Mouse (Mus musculus) hindbrain, embryonic 14.5 days (tissue): ENCODE data around the gene Nxt1. TPM values are rescaled to one million over a fixed set of nuclear protein-coding genes. Genes with fewer than 3 reads are reported as not detected.

ENCODE experiments used
- ATAC-seq: fragments of 200-750 bp; cut with Nextera tagmentation; 2 replicates; pipeline ENCODE4 v1.8.0; 2017; ENCODE audit warnings: moderate number of reproducible peaks, mild to moderate bottlenecking, moderate TSS enrichment, moderate library complexity; ENCODE audit not compliant: low FRiP score
- DNase-seq: peaks from one replicate; pipeline ENCODE4 v3.0.0-alpha.2; 2015; ENCODE audit warnings: low spot score
- H3K27ac ChIP-seq: fragments of 300-500 bp; sonication (generic); 2 replicates; pipeline ENCODE4 v1.5.1; 2014; ENCODE audit warnings: mild to moderate bottlenecking, moderate library complexity
- H3K27me3 ChIP-seq: fragments of 300-500 bp; sonication (generic); 2 replicates; pipeline ENCODE4 v1.6.1; 2014; ENCODE audit warnings: mild to moderate bottlenecking, low read length, mixed read lengths; ENCODE audit not compliant: control insufficient read depth, insufficient read depth
- H3K36me3 ChIP-seq: fragments of 300-500 bp; sonication (generic); replicated peaks from 2 replicates; pipeline ENCODE4 v1.6.1; 2014; ENCODE audit not compliant: control insufficient read depth, insufficient read depth
- H3K4me1 ChIP-seq: fragments of 300-500 bp; sonication (generic); replicated peaks from 2 replicates; pipeline ENCODE4 v1.6.1; 2014; ENCODE audit warnings: antibody characterized with exemption, low read length, mixed read lengths; ENCODE audit not compliant: control insufficient read depth, insufficient read depth
- H3K4me2 ChIP-seq: fragments of 300-500 bp; sonication (generic); replicated peaks from 2 replicates; pipeline ENCODE4 v1.6.1; 2014; ENCODE audit warnings: mild to moderate bottlenecking, moderate library complexity
- H3K4me3 ChIP-seq: fragments of 300-500 bp; sonication (generic); replicated peaks from 2 replicates; pipeline ENCODE4 v1.5.1; 2014; ENCODE audit warnings: mild to moderate bottlenecking, low read length
- H3K9ac ChIP-seq: fragments of 300-500 bp; sonication (generic); 2 replicates; pipeline ENCODE4 v1.6.1; 2014
- H3K9me3 ChIP-seq: fragments of 300-500 bp; sonication (generic); 2 replicates; pipeline ENCODE4 v1.6.1; 2016; ENCODE audit warnings: low read length; ENCODE audit not compliant: control insufficient read depth
- WGBS: fragments of 180-500 bp; shearing (Covaris S2); extraction: QIAGEN DNeasy Blood & Tissue Kit; methylation state at CpG from one replicate; pipeline ENCODE4 v1.1.7; 2014; 5-methylcytosine and 5-hydroxymethylcytosine counted together
- polyA plus RNA-seq: library from polyadenylated mRNA; unstranded; fragments of >200 nt; fragmentation: Nextera tagmentation; extraction: Ambion mirVana; gene quantifications from 2 replicates; pipeline ENCODE4 v1.2.1, GENCODE M21; 2014

Nxt1 gene
- 47.0 and 48.5 TPM in 2 replicates for polyA plus RNA-seq

- DNase-seq, result peak; percentile 99
- peak; percentile 100 for ATAC-seq
- 3% methylated on average over 56 of the region's 58 CpGs for WGBS
These were observed at the start of gene Nxt1 for GRCm38 (mm10) chr2:148672199-148673096. Gene Nxt1 (plus strand): TSS chr2:148672601.

DNA sequence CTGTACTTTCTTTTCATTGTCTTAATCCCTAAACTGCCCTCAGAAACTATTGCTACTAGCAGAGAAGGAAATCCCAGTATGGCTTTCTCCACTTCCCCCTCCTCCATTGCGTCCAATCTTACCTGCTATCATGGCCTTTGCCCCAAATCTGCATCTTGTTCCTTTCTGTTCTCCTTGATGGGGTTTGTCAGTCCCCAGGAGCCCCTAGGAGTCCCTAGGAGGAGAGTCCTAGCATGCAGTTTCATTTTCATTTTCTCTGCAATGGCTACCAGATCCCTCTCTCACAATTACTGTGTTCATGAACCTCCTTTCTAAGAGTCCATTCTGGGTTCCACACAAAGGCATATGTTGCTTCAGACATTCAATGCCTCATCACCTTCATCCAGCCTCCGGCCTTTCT lies 49.3 kb upstream of the Nxt1 start:
- H3K9me3 ChIP-seq, result no peaks in the 10 kb centered on the region
- DNase-seq (no peak), ATAC-seq (no peak)
- no peaks in the 10 kb centered on the region for H3K36me3 ChIP-seq
- H3K4me2 ChIP-seq, result no peak overlapping the region
- no peak overlapping the region for H3K27ac ChIP-seq
- H3K4me3 ChIP-seq, result no peak overlapping the region
- no peak overlapping the region for H3K9ac ChIP-seq
- H3K27me3 ChIP-seq, result no peaks in the 10 kb centered on the region
- WGBS, result 98% methylated on average over 2 of the region's 2 CpGs
- H3K4me1 ChIP-seq, result no peaks in the 10 kb centered on the region

More at GRCm38 (mm10) chr2:148672199-148673096, at the start of gene Nxt1:
- peaks cover 22% of the 10 kb centered on the region for H3K4me1 ChIP-seq
- H3K4me2 ChIP-seq, result peak within 1 kb of the TSS; percentile 85
- peaks cover 22% of the 10 kb centered on the region for H3K36me3 ChIP-seq
- no peaks in the 10 kb centered on the region for H3K9me3 ChIP-seq
- H3K9ac ChIP-seq, result peak within 1 kb of the TSS; percentile 66
- H3K27ac ChIP-seq, result peak within 1 kb of the TSS; percentile 85
- H3K27me3 ChIP-seq, result no peaks in the 10 kb centered on the region
- H3K4me3 ChIP-seq, result peak within 1 kb of the TSS; percentile 60

DNA sequence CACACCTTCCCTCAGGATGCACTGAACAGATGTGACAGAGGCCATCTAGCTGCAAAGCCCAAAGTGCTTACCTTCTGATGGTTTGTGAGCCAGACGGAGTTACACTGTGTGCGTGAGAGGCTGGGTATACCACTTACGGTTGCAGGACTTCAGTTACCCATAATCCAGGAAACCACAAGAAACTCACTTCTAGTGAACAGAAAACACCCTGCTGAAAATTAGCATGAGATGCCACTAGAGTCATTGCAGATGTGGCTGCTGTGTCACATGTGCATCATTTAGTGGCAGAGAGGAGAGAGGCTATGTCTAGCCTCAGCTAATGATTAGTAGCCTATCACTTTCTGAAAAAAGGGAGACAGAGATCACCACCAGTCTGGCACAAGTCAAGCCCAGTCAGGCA lies 47.9 kb upstream of the Nxt1 start:
- H3K4me3 ChIP-seq, result no peak overlapping the region
- WGBS, result 93% methylated on average over 3 of the region's 3 CpGs
- H3K27ac ChIP-seq, result no peak overlapping the region
- no peaks in the 10 kb centered on the region for H3K4me1 ChIP-seq
- no peak overlapping the region for H3K4me2 ChIP-seq
- H3K9me3 ChIP-seq, result no peaks in the 10 kb centered on the region
- ATAC-seq (no peak), DNase-seq (no peak)
- H3K27me3 ChIP-seq, result no peaks in the 10 kb centered on the region
- no peaks in the 10 kb centered on the region for H3K36me3 ChIP-seq
- H3K9ac ChIP-seq, result no peak overlapping the region

DNA sequence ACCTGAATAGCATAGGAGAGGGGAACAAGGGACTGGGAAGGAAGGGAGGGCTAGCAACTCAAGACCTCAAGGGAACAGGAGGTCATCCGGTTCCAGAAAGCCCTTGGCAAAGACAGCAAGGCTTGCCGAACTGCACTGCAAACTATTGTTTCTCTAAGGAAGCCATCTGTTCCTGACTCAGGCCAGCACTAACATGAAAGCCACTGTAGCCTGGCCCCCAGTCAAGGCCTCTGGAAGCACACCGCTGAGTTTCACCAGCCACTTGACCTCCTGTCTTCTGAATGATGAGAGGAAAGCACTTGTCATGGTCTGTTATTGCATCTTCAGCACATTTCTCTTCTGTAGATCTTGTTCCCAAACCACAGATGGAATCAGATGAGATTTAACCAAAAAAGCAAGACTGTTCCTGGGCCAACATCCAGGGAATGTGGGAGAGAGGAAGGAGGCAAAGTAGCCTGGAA lies 45.4 kb upstream of the Nxt1 start:
- ATAC-seq, result no peak
- Histone ChIP-seq H3K27ac (no peak overlapping the region), H3K27me3 (no peaks in the 10 kb centered on the region), H3K4me3 (no peak overlapping the region), H3K9ac (no peak overlapping the region), H3K4me2 (no peak overlapping the region), H3K36me3 (no peaks in the 10 kb centered on the region), H3K4me1 (no peaks in the 10 kb centered on the region), H3K9me3 (no peaks in the 10 kb centered on the region)
- WGBS, result 60% methylated on average over 3 of the region's 3 CpGs
- DNase-seq, result no peak

DNA sequence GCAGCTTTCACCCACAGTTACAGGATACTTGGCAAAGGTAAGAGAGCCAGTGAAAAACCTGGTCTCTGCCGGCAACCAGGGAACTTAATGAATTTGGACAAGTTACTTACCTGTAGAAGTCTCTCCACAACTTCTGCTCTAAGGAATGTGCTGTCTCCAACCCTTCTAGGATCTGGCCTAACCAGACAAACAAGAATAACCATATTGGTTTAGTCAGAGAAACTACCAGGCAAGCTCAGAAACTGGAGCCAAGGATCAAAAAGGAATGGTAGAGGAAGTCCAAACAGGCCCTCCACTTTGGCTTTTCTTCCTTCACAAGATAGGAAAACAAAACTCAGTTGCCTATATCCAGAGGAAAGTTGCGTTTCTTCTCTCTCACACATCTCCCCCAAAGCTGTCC lies 41.4 kb upstream of the Nxt1 start:
- Histone ChIP-seq H3K4me1 (no peaks in the 10 kb centered on the region), H3K9ac (no peak overlapping the region), H3K27ac (no peak overlapping the region), H3K36me3 (no peaks in the 10 kb centered on the region), H3K9me3 (no peaks in the 10 kb centered on the region), H3K4me2 (no peak overlapping the region), H3K27me3 (no peaks in the 10 kb centered on the region), H3K4me3 (no peak overlapping the region)
- WGBS, result 96% methylated on average over 2 of the region's 2 CpGs
- ATAC-seq, result no peak
- no peak for DNase-seq

DNA sequence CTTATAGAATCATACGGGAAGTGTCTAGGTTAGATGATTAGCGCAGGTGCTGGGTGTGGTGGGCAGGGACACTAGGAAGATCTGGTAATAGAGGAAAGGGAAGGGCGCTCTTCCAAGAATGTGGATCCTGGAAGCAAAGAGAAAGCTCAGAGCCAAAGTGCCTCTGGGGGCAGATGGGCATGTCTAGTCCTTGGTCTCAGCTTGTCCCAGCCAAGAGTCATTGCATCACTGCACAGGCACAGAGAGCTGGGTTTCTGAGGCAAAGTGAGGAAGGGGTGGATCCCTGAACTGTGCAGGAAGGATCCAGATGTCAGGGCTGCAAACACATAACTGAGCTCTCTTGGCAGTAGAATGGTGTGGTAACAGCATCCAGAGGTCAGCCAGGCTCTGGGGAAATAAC lies 40.8 kb upstream of the Nxt1 start:
- no peak overlapping the region for H3K4me2 ChIP-seq

DNA sequence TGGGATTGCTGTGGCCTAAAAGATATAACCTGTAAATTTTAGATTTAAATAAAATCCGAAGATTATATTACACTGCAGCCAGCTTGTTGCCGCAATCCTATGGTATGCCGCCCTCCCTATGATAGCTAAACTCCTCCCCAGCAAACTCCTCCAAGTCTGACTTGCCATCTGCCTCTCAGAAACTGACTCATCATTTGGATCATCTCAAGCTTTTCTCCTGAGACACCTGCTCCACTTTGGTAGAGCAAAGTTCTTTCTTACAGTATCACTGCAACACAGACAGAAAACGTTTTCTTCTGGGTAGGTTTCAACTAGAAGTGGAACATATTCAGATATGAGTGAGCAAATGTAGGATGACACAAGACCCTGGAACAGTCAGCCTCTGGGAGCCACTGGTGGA lies 37.9 kb upstream of the Nxt1 start:
- ATAC-seq, result no peak
- Histone ChIP-seq H3K9ac (no peak overlapping the region), H3K27ac (no peak overlapping the region), H3K4me3 (no peak overlapping the region), H3K27me3 (no peaks in the 10 kb centered on the region), H3K4me1 (no peaks in the 10 kb centered on the region), H3K4me2 (no peak overlapping the region), H3K9me3 (no peaks in the 10 kb centered on the region), H3K36me3 (no peaks in the 10 kb centered on the region)
- WGBS, result 94% methylated on average over 4 of the region's 4 CpGs
- DNase-seq, result no peak

More for the DNA sequence above, 40.8 kb upstream of the Nxt1 start:
- Histone ChIP-seq H3K27ac (no peak overlapping the region), H3K27me3 (no peaks in the 10 kb centered on the region), H3K4me1 (no peaks in the 10 kb centered on the region), H3K9ac (no peak overlapping the region), H3K4me3 (no peak overlapping the region), H3K9me3 (no peaks in the 10 kb centered on the region), H3K36me3 (no peaks in the 10 kb centered on the region)
- 96% methylated on average over 3 of the region's 3 CpGs for WGBS
- ATAC-seq (no peak), DNase-seq (no peak)

DNA sequence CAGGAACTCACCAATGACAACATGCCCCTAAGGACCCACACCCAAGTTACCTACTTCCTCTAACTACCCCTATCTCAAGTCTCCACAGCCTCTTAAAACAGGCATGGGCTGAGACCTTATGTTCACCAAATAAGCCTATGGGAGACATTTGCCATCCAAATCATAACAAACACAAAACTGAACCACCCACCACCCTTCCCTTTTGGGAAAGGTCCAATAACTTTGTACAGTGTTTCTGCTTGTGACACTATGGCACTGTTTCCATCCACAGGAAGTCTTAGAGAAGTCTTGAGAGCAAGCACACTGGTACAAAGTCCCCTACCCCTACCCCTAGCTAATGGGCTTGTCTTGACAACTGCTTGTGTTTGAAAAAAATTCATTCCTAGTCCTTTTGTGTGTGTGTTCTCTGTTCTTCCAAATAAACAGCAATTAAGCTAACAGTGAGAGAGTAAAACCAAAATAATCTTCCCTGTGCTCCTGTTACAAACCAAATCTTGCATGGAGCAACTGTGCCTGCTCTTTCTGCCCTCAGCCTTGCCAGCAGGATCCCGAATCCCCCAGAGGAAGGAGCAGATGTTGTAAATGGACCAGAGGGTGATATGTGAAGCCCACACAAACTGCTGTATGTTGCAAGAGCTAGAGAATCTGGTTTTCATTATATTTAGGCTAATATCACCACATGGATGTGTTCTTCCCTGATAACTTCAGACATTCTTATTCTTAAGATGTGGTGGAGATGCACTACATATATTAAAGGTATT lies 29.6 kb upstream of the Nxt1 start:
- Histone ChIP-seq H3K36me3 (no peaks in the 10 kb centered on the region), H3K27ac (no peak overlapping the region), H3K27me3 (no peaks in the 10 kb centered on the region), H3K9ac (no peak overlapping the region), H3K9me3 (no peaks in the 10 kb centered on the region), H3K4me2 (no peak overlapping the region), H3K4me1 (no peaks in the 10 kb centered on the region), H3K4me3 (no peak overlapping the region)
- WGBS, result 83% methylated on average over 1 of the region's 1 CpGs
- no peak for DNase-seq
- ATAC-seq, result no peak

DNA sequence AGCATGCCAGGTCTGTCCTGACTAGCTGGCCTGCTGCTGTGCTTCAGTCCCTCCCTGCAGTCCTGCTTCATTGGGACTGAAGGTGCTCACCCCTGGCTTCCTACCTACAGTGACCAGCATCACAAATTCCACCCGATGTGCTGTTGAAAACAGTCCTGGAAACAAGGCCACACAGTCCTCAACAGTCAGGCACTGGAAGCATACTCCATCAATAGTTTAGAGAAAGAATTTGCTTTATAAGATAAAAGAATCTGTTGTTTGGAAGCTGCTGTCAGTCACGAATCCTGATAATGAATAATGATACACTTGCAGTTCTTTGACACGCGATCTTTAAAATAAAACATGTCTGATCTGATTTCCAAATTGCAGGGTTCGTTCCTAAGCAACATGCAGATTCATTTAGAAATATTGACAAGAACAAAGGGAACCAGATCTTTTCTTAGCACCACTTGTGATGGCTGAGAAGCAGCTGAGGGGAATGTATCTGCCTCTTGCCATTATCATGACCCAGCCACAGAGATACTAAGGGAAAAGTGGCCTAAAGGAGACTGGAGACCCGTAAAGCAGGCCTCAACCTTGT lies 27.9 kb upstream of the Nxt1 start:
- ATAC-seq (no peak), DNase-seq (no peak)
- H3K9ac ChIP-seq, result no peak overlapping the region

More for the DNA sequence above, 27.9 kb upstream of the Nxt1 start:
- H3K9me3 ChIP-seq, result no peaks in the 10 kb centered on the region
- H3K4me2 ChIP-seq, result no peak overlapping the region
- no peak overlapping the region for H3K4me3 ChIP-seq
- no peaks in the 10 kb centered on the region for H3K36me3 ChIP-seq
- WGBS, result 72% methylated on average over 6 of the region's 6 CpGs
- no peak overlapping the region for H3K27ac ChIP-seq
- no peaks in the 10 kb centered on the region for H3K4me1 ChIP-seq
- H3K27me3 ChIP-seq, result no peaks in the 10 kb centered on the region
